Mouse (Mus musculus) erythroblast, embryonic 14.5 days (primary cell): ENCODE results near the gene Tm4sf1. TPM values are rescaled to one million over a fixed set of nuclear protein-coding genes. Genes with fewer than 3 reads are reported as not detected.

Experiments
- H3K27me3 ChIP-seq: 2 replicates; pipeline ENCODE4 v1.6.1; 2012; ENCODE audit warnings: inconsistent platforms; ENCODE audit not compliant: control insufficient read depth
- H3K36me3 ChIP-seq: 2 replicates; pipeline ENCODE4 v1.6.1; 2012; ENCODE audit warnings: mild to moderate bottlenecking, inconsistent platforms; ENCODE audit not compliant: control insufficient read depth
- H3K4me1 ChIP-seq: 2 replicates; pipeline ENCODE4 v1.6.1; 2012; ENCODE audit warnings: inconsistent platforms; ENCODE audit not compliant: control insufficient read depth
- H3K4me3 ChIP-seq: replicated peaks from 2 replicates; pipeline ENCODE3; 2012; ENCODE audit warnings: moderate library complexity, mild to moderate bottlenecking, inconsistent platforms
- H3K9me3 ChIP-seq: 2 replicates; pipeline ENCODE4 v1.6.1; 2012; ENCODE audit warnings: low read length, inconsistent platforms, mixed read lengths; ENCODE audit not compliant: control insufficient read depth
- GATA1 ChIP-seq: IDR thresholded peaks from 2 replicates; pipeline ENCODE4 v1.6.1; 2012; ENCODE audit warnings: low read length, inconsistent platforms, mixed read lengths
- TAL1 ChIP-seq: IDR thresholded peaks from 3 replicates; pipeline ENCODE4 v1.6.1; 2012; ENCODE audit warnings: low read length, inconsistent platforms, mixed read lengths
- polyA plus RNA-seq: library from polyadenylated mRNA; stranded (reverse); fragments of >175 nt; gene quantifications from 2 replicates; pipeline ENCODE4 v1.2.3, GENCODE M21; 2012

Tm4sf1 gene
- polyA plus RNA-seq, 1 experiment = not detected

- no peaks in the 10 kb centered on the region for H3K36me3 ChIP-seq
- no peak overlapping the region for H3K4me3 ChIP-seq
- H3K27me3 ChIP-seq = no peaks in the 10 kb centered on the region
- no peaks in the 10 kb centered on the region for H3K9me3 ChIP-seq
- H3K4me1 ChIP-seq = no peaks in the 10 kb centered on the region
- TF ChIP-seq GATA1 (no peak), TAL1 (no peak)
Measured at GRCm38 (mm10) chr3:57304484-57304883, 2.7 kb upstream of the Tm4sf1 start.

- TF ChIP-seq GATA1 (no peak), TAL1 (no peak)
- Histone ChIP-seq H3K4me1 (no peaks in the 10 kb centered on the region), H3K27me3 (no peaks in the 10 kb centered on the region), H3K4me3 (no peak overlapping the region), H3K9me3 (no peaks in the 10 kb centered on the region), H3K36me3 (no peaks in the 10 kb centered on the region)
Measured at GRCm38 (mm10) chr3:57304050-57304449, 2.3 kb upstream of the Tm4sf1 start.

DNA sequence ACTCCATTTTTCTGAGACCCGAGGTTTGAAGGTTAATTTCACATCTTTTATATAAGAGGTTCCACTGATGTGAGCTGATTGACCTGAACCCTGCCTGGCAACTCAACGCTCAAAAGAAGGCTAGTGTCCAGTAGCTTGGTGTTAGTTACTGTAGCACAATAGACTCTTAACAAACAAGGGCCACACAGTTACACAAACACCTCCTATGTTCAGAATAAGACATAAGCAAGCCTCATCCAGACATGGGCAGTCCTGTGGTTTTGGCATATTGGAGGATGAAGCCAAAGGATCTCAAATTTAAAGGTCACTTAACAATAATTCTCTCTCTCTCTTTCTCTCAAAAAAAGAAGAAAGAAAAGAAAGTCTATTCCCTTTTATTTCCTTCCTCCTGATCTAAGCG is 1.7 kb upstream of the Tm4sf1 start:
- no peak for TF ChIP-seq GATA1
- no peak for TF ChIP-seq TAL1
- H3K4me3 ChIP-seq = no peak overlapping the region
- H3K9me3 ChIP-seq = no peaks in the 10 kb centered on the region
- no peaks in the 10 kb centered on the region for H3K27me3 ChIP-seq
- no peaks in the 10 kb centered on the region for H3K36me3 ChIP-seq
- H3K4me1 ChIP-seq = no peaks in the 10 kb centered on the region

GRCm38 (mm10) chr3:57302886-57303285 is 1.1 kb upstream of the Tm4sf1 start:
- Histone ChIP-seq H3K27me3 (no peaks in the 10 kb centered on the region), H3K4me3 (no peak overlapping the region), H3K9me3 (no peaks in the 10 kb centered on the region), H3K36me3 (no peaks in the 10 kb centered on the region), H3K4me1 (no peaks in the 10 kb centered on the region)
- TF ChIP-seq TAL1 (no peak), GATA1 (no peak)

GRCm38 (mm10) chr3:57301366-57301765 is 422 bp downstream of the Tm4sf1 start:
- Histone ChIP-seq H3K27me3 (no peaks in the 10 kb centered on the region), H3K9me3 (no peaks in the 10 kb centered on the region), H3K4me1 (no peaks in the 10 kb centered on the region), H3K4me3 (no peak overlapping the region), H3K36me3 (no peaks in the 10 kb centered on the region)
- TF ChIP-seq GATA1 = no peak
- no peak for TF ChIP-seq TAL1

GRCm38 (mm10) chr3:57297991-57298390 is 3.8 kb downstream of the Tm4sf1 start:
- TF ChIP-seq GATA1 (no peak), TAL1 (no peak)
- H3K4me1 ChIP-seq = no peaks in the 10 kb centered on the region
- H3K9me3 ChIP-seq = no peaks in the 10 kb centered on the region
- H3K27me3 ChIP-seq = no peaks in the 10 kb centered on the region
- no peaks in the 10 kb centered on the region for H3K36me3 ChIP-seq
- no peak overlapping the region for H3K4me3 ChIP-seq

GRCm38 (mm10) chr3:57296574-57296973 is 5.2 kb downstream of the Tm4sf1 start:
- no peaks in the 10 kb centered on the region for H3K27me3 ChIP-seq
- no peaks in the 10 kb centered on the region for H3K36me3 ChIP-seq
- no peak overlapping the region for H3K4me3 ChIP-seq
- no peaks in the 10 kb centered on the region for H3K4me1 ChIP-seq
- TF ChIP-seq GATA1 (no peak), TAL1 (no peak)
- peaks cover 2% of the 10 kb centered on the region; the same call in 1 of the 2 replicates for H3K9me3 ChIP-seq

GRCm38 (mm10) chr3:57295631-57296030 is 6.2 kb downstream of the Tm4sf1 start:
- Histone ChIP-seq H3K4me3 (no peak overlapping the region), H3K27me3 (no peaks in the 10 kb centered on the region), H3K9me3 (peaks cover 2% of the 10 kb centered on the region; the same call in 1 of the 2 replicates), H3K36me3 (no peaks in the 10 kb centered on the region), H3K4me1 (no peaks in the 10 kb centered on the region)
- TF ChIP-seq TAL1 (no peak), GATA1 (no peak)

GRCm38 (mm10) chr3:57294742-57295525 is 6.9 kb downstream of the Tm4sf1 start:
- TF ChIP-seq GATA1 = no peak
- no peak for TF ChIP-seq TAL1
- no peak overlapping the region for H3K4me3 ChIP-seq

More at GRCm38 (mm10) chr3:57294742-57295525, 6.9 kb downstream of the Tm4sf1 start:
- Histone ChIP-seq H3K9me3 (peaks cover 2% of the 10 kb centered on the region; the same call in 1 of the 2 replicates), H3K36me3 (no peaks in the 10 kb centered on the region), H3K27me3 (no peaks in the 10 kb centered on the region), H3K4me1 (no peaks in the 10 kb centered on the region)
